Mouse (Mus musculus) heart, postnatal 0 days (tissue): ENCODE measurements around the gene Sdf4.

Source experiments
- CTCF ChIP-seq: IDR thresholded peaks from 2 replicates; pipeline ENCODE4 v1.5.1; 2016; ENCODE audit warnings: antibody characterized with exemption, control low read depth, low read depth
- EP300 ChIP-seq: IDR thresholded peaks from 2 replicates; pipeline ENCODE4 v1.6.1; 2016; ENCODE audit warnings: antibody characterized with exemption, low read depth

- TF ChIP-seq EP300 = no peak
- TF ChIP-seq CTCF = no peak
Observed at GRCm38 (mm10) chr4:156013637-156014036, 21.0 kb downstream of the Sdf4 start, which contains the start of gene Tnfrsf4.
